Mouse (Mus musculus): ENCODE data around the gene Oprd1.

The Oprd1 gene

GRCm38 (mm10) chr4:132144080-132144841 is at the start of gene Oprd1:
Oprd1 (minus strand) TSS chr4:132144486.
- DNase-seq (ENCODE audit: low read depth, low spot score): peak; percentile 48

GRCm38 (mm10) chr4:132187826-132188401 is 43.6 kb upstream of the Oprd1 start:
- DNase-seq (ENCODE audit: low read depth, low spot score): no peak

GRCm38 (mm10) chr4:132183162-132183561 is 38.9 kb upstream of the Oprd1 start:
- no peak for DNase-seq (ENCODE audit: low read depth, low spot score)

DNA sequence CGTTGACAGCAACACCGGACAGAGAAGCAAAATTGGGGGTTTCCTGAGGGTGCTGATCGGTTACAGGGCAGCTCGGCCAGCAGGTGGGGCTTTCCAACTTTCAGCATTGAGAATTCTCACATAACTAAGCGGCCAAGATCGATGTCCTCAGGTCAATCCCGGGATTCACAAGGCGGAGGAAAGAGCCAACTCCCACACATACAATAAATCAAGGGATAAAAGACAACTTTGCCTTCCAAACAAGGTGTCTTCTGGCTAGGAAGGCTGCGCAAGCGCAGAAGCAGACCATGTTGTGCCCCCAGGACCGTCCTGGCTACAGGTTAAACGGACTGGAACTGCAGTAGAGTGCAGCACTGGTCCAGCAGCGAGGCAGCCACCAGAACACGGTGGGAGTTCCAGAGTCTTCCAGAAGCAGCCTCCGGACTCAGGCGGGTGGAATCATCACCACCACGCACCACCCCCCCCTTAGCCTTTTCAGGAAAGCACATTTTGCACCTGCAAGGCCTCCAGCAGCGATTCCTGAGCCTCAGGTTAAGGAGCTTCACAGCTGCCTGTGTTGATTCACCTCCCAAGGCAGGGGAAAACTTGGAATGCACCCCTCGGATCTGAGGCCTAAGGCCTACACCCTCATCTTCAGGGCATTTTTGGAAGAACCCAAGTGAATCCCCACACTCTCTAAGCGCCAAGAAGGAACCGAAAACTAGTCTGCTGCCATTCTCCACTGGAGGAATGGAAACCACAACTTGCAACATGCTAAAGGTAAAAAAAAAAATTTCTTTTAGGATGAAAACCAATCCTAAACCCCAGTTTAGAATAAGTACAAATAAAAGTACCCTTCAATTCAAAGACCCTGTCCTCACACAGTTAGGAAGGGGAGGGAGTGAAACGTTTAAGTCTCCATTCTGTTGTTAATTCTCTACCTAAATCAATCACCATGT is 37.7 kb upstream of the Oprd1 start:
- peak; percentile 57 for DNase-seq (ENCODE audit: low read depth, low spot score)

DNA sequence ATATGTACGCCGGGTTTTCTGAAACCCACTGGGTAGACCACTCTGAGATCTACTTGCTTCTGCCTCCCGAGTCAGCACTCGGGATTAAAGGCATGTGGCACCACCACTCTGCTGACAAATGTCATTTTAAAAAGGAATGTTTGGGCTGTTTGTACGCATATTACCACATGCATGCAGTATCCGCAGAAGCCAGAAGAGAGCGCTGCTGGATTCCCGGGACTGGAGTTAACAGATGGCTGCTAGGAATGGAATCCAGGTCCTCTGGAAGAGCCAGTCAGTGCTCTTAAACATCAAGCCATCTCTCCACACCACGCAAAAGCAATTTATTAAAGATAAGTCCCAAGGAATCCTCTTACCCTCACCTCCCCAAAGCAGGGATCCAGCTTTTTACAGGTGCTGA is 36.4 kb upstream of the Oprd1 start:
- peak; percentile 81 for DNase-seq (ENCODE audit: low read depth, low spot score)

DNA sequence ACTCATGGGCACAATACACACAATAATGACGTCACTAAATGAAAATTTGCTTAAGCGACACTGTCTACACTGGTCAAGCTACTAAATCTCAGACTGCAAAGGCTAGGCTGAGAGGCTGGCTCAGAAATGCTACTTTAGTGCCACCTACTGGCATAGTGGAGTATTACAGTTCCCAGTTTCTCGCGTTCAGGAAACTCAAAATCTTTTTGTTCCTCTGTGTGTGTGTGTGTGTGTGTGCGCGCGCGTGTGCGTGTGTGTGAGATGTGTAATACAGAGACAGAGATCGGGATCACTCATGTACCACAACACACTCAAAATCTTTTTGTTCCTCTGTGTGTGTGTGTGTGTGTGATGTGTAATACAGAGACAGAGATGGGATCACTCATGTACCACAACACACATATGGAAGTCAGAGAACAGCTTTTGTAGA is 34.4 kb upstream of the Oprd1 start:
- DNase-seq (ENCODE audit: low read depth, low spot score): peak; percentile 81

DNA sequence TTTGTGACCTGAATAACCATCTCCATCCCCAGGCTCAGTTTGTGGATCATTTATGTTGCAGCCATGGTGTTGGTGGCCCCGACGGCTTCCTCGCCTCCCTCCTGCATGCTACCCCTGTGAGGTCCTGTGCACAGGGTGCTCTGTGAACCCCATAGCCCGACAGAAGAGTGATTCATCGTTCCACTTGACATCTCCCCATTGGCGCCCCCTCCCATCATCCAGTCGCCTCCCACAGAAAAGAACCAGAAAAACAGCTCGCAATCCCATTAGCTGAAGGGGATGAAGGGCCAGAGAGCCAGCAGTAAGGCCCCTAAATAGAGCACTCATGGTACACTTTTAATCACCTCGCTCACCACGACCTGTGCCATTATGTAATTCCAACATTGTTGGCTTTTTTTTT is 32.2 kb upstream of the Oprd1 start:
- no peak for DNase-seq (ENCODE audit: low read depth, low spot score)

DNA sequence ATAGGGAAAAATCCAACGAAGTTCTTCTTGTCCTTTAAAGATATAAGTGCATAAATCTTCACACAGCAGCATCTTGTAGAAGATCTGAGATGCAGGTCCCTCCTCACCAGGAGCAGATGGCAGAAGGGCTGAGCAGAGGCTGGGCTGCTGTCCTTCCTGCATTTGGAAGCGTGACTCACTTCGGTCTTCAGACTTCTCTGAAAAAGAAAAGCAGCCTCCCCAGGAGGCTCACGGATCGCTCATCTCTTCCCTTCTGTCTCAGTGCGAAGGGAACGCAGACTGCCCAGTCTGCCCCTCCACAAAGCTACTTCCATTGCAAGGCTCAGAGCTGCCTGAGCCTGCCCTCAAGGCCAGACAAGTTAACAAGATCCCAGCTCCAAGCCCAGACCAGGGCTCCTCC is 26.6 kb upstream of the Oprd1 start:
- no peak for DNase-seq (ENCODE audit: low read depth, low spot score)

- DNase-seq (ENCODE audit: low read depth, low spot score): no peak
Observed at GRCm38 (mm10) chr4:132169761-132170160, 25.5 kb upstream of the Oprd1 start.

- DNase-seq (ENCODE audit: low read depth, low spot score): no peak
Observed at GRCm38 (mm10) chr4:132169271-132169670, 25.0 kb upstream of the Oprd1 start.

GRCm38 (mm10) chr4:132167436-132167835 is 23.1 kb upstream of the Oprd1 start:
- DNase-seq (ENCODE audit: low read depth, low spot score): no peak

DNA sequence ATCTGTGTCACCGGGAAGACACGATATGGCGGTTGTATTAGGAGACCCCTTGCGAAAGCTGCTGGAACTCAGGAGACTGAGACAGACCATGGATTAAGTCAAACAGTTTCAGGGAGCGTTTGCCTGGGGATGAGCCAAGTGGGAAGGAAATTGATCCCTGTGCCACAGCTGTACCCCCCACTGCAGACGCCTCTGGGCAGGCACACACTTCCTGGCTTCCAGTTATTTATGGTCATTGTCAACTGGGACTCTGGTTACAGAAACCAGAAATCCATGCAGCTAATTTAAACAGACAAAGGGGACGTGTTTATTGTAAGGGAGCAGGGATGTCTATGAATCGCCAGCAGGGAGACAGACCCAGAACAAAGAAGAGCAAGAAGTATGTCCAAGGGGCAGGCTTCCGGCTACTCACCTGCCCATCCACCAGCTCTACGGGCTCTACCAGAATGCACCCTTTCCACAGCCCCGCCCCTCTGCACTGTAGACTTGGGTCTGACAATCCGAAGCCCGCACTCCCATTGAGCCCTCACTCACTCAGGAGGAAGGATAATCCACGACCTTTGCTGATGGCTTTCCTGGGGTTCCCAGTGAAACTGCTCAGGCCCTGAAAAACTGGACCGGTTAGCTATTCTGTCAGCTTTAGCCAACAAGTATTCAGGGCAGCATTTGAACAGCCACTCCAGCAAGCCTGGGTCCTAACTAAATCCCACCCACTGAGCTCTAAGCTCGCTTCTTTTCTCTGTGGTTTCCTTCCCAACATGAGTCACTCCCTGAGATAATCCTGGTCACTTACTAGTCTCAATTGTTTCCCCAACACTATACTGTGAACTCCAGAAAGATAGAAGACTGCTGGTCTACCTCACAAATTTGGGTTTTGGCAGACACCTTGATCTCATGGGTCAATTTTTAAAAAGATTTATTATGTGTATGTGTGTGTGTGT is 22.3 kb upstream of the Oprd1 start:
- no peak for DNase-seq (ENCODE audit: low read depth, low spot score)

GRCm38 (mm10) chr4:132165691-132166090 is 21.4 kb upstream of the Oprd1 start:
- DNase-seq (ENCODE audit: low read depth, low spot score): peak; percentile 51

DNA sequence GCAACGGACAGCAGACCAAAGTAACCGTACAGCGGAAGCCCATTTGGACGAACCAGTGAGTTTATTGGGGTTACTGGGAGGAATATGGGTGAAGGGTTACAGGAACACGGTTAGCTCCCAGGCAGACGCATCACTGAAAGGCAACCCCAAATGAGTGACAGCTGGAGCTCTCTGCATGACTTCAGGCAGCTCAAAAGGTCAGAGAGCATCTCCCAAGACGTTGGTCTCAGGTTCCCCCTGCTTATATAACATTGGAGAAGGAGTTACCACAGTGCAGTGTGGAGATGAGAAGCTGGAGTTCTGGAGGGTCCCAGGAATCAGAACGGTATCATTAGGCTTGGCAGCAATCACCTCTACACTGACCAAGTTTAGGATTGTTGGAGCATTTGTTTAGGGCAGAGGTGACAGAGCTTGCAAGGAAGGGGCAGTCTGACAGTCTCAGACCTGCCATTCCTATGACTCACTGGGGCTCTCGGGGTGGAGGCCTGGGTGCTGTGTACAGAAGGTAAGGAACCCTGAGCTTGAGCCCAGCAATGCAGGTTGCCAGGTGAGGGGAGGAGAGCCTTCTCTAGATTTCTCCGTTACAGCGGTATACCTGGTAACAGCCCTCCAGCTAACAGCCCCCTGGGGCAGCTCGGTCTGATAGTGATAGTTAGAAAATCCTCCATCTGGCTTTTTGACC is 12.8 kb upstream of the Oprd1 start:
- no peak for DNase-seq (ENCODE audit: low read depth, low spot score)

DNA sequence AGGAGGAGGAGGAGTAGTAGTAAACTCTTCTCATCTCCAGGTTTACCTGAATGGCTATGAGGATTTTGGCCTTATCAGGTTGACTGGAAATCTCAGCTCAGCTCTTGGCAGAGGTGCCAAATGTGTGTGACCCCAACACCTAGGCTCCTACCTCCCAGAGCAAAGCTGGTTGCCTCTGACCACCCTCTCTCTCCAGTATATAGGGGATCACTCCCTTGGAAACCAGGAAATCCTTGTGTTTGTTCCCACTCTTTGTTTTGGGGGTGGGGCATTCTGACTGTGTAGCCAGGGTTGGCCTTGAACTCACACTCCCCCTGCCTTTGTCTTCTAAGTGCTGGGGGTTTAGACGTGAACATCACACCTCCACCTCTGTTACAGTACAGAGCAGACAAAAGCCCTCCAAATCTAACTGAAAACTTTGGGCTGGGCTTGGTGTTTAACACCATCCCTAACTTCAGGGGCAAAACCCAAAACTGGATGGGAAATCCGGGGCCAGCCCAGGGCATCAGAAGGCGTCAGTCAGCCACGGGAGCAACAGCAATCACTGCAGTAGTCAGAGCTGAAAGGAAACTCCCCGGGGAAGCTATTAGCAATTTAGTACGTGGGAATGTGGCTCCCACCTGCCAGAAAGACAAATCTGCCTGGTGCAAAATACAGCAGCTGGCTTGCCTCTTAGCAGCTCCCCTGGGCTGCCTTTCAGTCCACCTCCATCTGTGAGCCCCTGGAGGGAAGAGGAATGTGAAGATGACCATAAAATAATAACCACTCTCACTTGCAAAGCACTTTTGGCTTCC is 10.8 kb upstream of the Oprd1 start:
- DNase-seq (ENCODE audit: low read depth, low spot score): peak; percentile 95

- no peak for DNase-seq (ENCODE audit: low read depth, low spot score)
Observed at GRCm38 (mm10) chr4:132151673-132152072, 7.4 kb upstream of the Oprd1 start.

DNA sequence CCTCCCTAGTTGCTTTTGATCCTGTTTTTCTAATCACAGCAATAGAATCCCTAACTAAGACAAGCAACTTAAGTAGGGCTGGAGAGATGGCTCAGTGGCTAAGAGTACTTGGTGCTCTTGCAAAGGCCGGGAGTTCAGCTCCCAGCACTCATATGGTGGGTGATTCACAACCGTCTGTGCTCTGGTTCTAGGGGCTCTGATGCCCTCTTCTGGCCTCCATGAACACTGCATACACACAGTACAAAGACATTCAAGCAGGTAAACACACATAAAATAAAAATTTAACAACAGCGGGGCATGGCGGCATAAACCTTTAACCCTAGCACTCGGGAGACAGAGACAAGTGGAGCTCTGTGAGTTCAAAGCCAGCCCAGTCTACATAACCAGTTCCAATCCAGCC is 1.9 kb upstream of the Oprd1 start:
- peak; percentile 43 for DNase-seq (ENCODE audit: low read depth, low spot score)

DNA sequence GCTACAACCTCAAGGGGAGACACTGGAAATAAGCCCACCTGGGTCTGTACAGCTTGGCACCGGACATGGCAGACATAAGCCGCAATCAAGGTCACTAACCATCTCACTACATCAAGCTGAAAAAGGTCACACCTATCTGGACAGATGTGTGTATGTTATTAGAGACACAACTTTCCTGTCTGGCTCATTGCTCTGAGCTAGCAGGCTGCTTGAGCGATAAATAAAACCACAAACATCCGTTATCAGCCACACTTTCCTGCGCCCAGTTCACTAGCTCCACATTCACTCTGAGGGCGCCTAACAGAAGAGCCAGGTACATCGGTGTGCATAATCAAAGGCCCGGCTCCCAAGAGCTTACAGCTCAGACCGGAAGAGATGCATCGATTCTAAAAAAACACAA is 806 bp upstream of the Oprd1 start:
- no peak for DNase-seq (ENCODE audit: low read depth, low spot score)

DNA sequence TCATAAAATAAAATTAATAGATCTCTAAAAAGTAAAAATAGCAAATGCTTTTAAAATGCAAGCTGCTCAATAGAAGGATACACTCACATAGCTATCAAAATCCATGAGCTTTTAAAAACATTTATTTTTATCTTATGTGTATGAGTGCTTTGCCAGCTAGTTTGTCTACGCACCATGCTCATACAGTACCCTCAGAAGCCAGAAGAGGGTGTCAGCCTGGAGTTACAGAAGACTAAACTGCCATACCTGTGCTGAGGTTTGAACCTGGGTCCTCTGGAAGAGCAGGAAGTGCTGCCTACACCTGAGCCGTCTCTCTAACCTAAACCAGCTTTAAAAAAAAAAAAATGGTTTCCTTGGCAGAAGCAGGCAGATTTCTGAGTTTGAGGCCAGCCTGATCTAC is 5.6 kb downstream of the Oprd1 start:
- peak; percentile 68 for DNase-seq (ENCODE audit: low read depth, low spot score)

- peak; percentile 65 for DNase-seq (ENCODE audit: low read depth, low spot score)
Observed at GRCm38 (mm10) chr4:132137013-132137412, 7.3 kb downstream of the Oprd1 start.

Measured in ZHBTc4 (cell line).